Mouse (Mus musculus): Measurements from ENCODE around the gene Bglap2. TPM values are rescaled to one million over a fixed set of nuclear protein-coding genes. Genes with fewer than 3 reads are reported as not detected.

The Bglap2 gene
- total RNA-seq, 2 experiments from 2014 or later = not detected

GRCm38 (mm10) chr3:88339006-88339405 lies 39.5 kb downstream of the Bglap2 start:
- no peak for DNase-seq

DNA sequence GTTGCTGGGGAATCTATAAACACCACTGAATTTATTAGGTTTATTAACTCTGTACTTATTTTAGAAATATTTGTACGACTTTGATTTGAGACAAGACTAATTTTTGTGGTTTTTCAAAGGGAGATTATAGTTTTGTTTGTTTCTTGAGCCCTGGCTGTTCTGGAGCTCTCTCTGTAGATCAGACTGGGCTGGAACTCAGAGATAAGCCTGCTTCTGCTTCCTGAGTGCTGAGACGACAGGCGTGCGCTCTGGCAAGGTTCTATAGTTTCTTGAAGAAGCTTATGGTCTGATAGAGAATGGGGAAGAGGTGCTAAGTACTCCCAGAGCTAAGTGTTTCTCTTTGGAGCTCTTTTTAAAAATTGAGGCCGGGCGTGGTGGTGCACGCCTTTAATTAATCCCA lies 40.2 kb downstream of the Bglap2 start:
- DNase-seq = no peak

- DNase-seq = no peak
These were observed 41.0 kb downstream of the Bglap2 start for GRCm38 (mm10) chr3:88337367-88338020.

GRCm38 (mm10) chr3:88336058-88337013 lies 42.2 kb downstream of the Bglap2 start, which contains the start of the genes Tmem79 and Smg5:
Tmem79 (minus strand) TSS chr3:88336148.
Smg5 (plus strand) TSS chr3:88336260.
- DNase-seq = peak; percentile 97

DNA sequence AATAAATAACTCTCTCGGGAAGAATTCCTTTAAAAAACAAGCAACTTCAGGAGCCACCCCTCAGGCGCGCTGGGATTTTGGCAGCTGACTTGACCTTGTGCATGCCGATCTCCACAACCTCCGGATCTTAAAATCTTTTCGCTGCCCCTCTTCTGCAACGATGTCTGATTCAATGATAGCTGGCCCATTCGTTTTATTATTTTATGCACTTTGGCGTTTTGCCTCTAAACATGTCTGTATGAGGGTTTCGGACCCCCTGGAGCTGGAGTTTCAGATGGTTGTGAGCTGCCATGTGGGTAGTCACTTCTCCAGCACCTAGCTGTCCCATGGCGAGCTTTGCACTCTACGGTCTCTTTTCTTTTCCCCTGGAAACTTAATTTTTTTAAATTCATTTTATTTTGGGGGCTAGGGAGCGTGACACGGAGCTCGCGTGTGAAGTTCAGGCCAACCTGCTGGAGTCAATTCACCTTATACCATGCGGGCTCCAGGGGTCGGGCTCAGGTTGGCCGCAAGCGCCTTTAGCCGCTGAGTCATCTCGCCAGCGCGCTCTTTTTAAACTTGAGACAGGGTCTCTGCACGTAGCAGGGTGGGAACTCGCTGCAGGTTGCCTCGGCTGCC lies 43.0 kb downstream of the Bglap2 start:
- peak; percentile 35 to 55 for DNase-seq

- DNase-seq = no peak
These were observed 43.5 kb downstream of the Bglap2 start for GRCm38 (mm10) chr3:88334902-88335435.

DNA sequence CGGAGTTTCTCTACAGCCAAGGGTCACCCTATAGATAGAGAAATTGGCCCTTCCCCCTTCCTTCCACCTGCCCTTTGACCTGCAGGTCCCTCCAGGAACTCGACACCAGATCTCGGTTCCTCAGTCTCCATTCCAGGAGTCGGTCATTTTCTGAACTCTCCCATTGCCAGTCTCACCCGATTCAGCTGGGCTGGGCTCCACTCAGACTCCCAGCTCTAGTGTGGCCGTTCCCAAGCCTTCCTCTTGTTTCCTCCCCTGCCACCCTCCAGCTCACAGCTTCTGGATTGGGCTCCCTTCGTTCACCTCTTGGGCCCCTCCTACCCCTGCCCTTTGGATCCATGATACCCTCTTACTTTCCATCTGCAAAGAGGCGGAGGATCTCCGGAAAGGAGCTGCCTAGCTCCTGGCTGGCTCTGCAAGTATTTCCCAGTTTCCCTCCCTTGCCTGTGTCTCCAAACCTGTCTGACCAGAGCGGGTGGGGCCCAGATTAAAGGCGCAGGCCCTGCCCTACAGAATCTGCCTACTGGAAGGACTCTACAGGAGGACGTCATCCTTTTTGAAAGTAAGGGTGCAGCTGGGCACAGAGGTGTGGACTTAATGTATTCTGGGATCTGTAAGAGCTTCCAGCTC lies 44.4 kb downstream of the Bglap2 start:
- DNase-seq = no peak

DNA sequence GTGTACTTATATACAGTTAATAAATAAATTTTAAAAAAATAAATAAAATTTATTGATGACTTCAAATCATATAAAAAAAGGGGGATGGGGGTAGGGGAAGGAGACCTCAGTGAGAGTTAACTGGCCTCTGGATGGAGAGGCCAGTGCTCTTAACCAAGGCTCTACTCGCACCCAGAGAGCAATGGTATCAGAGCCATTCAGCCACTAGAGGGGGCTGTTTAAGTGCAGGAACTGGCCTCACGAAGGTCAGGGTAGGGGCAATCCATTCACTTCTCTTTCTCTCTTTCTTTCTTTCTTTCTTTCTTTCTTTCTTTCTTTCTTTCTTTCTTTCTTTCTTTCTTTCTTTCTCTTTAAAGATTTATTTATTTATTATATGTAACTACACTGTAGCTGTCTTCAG lies 47.2 kb downstream of the Bglap2 start:
- peak; percentile 57 to 77 for DNase-seq

DNA sequence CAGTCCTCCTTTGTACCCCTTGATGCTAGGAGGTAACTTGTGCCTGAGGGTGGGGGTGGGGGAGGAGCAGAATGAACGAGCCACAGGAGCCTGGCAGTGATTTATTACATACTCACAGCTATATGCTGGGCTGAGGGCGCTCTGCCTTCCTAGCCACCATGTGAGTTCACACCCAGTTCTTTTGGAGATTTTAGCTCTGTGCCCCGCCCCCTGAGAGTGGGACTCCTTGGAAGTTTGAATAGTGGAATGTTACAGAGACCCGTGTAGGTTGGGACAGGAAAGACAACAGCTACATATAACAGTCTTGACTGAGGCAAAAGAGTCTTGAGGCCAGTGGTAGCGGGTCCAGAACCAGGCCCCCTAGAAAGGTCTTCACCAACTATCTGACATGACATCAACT lies 49.5 kb downstream of the Bglap2 start:
- no peak for DNase-seq

Other genes starting within 250 kb of the Bglap2 start
- gene Mef2d, start 236.3 kb downstream of the Bglap2 start, total RNA-seq (2021) = 10 to 100 TPM; 85.1 to 99.4 TPM
- 1 to 10 TPM; 5.5 to 7.9 TPM for gene Rhbg, start 124.0 kb downstream of the Bglap2 start, total RNA-seq (2021)
- gene Gm38392, start 91.5 kb downstream of the Bglap2 start, total RNA-seq (2021) = 1 to 10 TPM in 1 of 2 experiments, under 1 TPM in 1; 0.99 to 1.5 TPM
- 1 to 10 TPM; 6.9 to 8.0 TPM for gene Tsacc, start 81.7 kb downstream of the Bglap2 start, total RNA-seq (2021)
- gene Cct3, start 81.6 kb downstream of the Bglap2 start, total RNA-seq (2021) = 100 to 1,000 TPM; 301 to 387 TPM
- gene Glmp, start 53.7 kb downstream of the Bglap2 start, total RNA-seq (2021) = 100 to 1,000 TPM; 199 to 231 TPM
- gene Tmem79, start 42.6 kb downstream of the Bglap2 start, total RNA-seq (2021) = 10 to 100 TPM in 1 of 2 experiments, 1 to 10 TPM in 1; 9.8 to 13.9 TPM
- gene Smg5, start 42.4 kb downstream of the Bglap2 start, total RNA-seq (2021) = 10 to 100 TPM; 43.2 to 45.0 TPM
- 1 to 10 TPM in 1 of 2 experiments, under 1 TPM in 1; 0.96 to 1.5 TPM for gene Paqr6, start 14.1 kb downstream of the Bglap2 start, total RNA-seq (2021)
- under 1 TPM in 1 of 2 experiments, not detected in 1; 0.76 TPM for gene Bglap3, start 6.0 kb downstream of the Bglap2 start, total RNA-seq (2021)
- gene Bglap, start 5.8 kb upstream of the Bglap2 start, total RNA-seq (2021) = 1 to 10 TPM in 1 of 2 experiments, under 1 TPM in 1; 0.99 to 1.9 TPM
- 10 to 100 TPM; 29.4 to 43.1 TPM for gene Pmf1, start 31.6 kb upstream of the Bglap2 start, total RNA-seq (2021)
- gene Slc25a44, start 46.4 kb upstream of the Bglap2 start, total RNA-seq (2021) = 10 to 100 TPM; 47.2 to 48.1 TPM
- gene Sema4a, start 82.5 kb upstream of the Bglap2 start, total RNA-seq (2021) = 10 to 100 TPM in 1 of 2 experiments, 1 to 10 TPM in 1; 8.9 to 12.6 TPM
- 100 to 1,000 TPM; 109 to 141 TPM for gene Lmna, start 131.3 kb upstream of the Bglap2 start, total RNA-seq (2021)
- gene Mex3a, start 153.7 kb upstream of the Bglap2 start, total RNA-seq (2021) = 1 to 10 TPM; 3.1 to 4.3 TPM
- not detected for gene Rab25, start 169.6 kb upstream of the Bglap2 start, total RNA-seq (2021)
- 100 to 1,000 TPM; 142 to 148 TPM for gene Lamtor2, start 174.4 kb upstream of the Bglap2 start, total RNA-seq (2021)
- gene Ubqln4, start 175.1 kb upstream of the Bglap2 start, total RNA-seq (2021) = 10 to 100 TPM; 73.3 to 74.2 TPM
- 100 to 1,000 TPM; 207 to 252 TPM for gene Ssr2, start 197.2 kb upstream of the Bglap2 start, total RNA-seq (2021)
- 10 to 100 TPM; 24.6 to 25.3 TPM for gene Arhgef2, start 227.3 kb upstream of the Bglap2 start, total RNA-seq (2021)

All from adrenal gland, postnatal 36 days (tissue).